In genomic region chr16:4270911-4271310, GRCm38 (mm10) we compare ENCODE assay signal across 11 mouse cellular contexts. TPM values are rescaled to one million over a fixed set of nuclear protein-coding genes. Genes with fewer than 3 reads are reported as not detected.
DNase-seq lines count a peak whose midpoint lies in the region; ATAC-seq and TF ChIP-seq lines count a peak whose summit lies in the region.
"Had no signal": no experiment of that assay in that cellular context is flagged by ENCODE, and none has a peak within 500 bp of the region (broad histone marks: within the 10 kb centered on the region; RNA-seq: fewer than 3 reads in every experiment).

No protein-coding gene starts in this region.

- no peak for TF ChIP-seq POLR2A in lung, adult 2 months (IDR thresholded peaks at IDR 0.05; ENCODE audit: borderline replicate concordance, extremely low read depth, low read depth, low read length)

- no peak overlapping the region for H3K4me3 ChIP-seq in heart, embryonic 12.5 days
- H3K4me3 ChIP-seq in lung, embryonic 15.5 days, result no peak overlapping the region
- no peak overlapping the region for H3K4me3 ChIP-seq in lung, adult 2 months (replicated peaks; ENCODE audit: extremely low read depth, low read depth, low read length)
- no peak overlapping the region for H3K4me3 ChIP-seq in embryonic facial prominence, embryonic 12.5 days

- DNase-seq in heart, postnatal 36 days, result no peak
- DNase-seq in lung, adult 2 months, result no peak
- DNase-seq in mesoderm, embryonic 11.5 days (ENCODE audit: low read depth, low spot score), result peak; percentile 47
- no peak for DNase-seq in adrenal gland, postnatal 36 days
- DNase-seq in cerebellum, adult 11-12 months, result no peak
- DNase-seq: cerebellum, adult 9-10 months; right cerebral cortex, adult 18-20 months; thymus, postnatal 14 days had no signal

- peak overlapping the region; percentile 86 for H3K27ac ChIP-seq in heart, embryonic 12.5 days (ENCODE audit: poor library complexity, severe bottlenecking)
- peak overlapping the region; percentile 66 for H3K27ac ChIP-seq in lung, embryonic 15.5 days
- H3K27ac ChIP-seq in embryonic facial prominence, embryonic 12.5 days, result peak overlapping the region; percentile 65

- H3K9ac ChIP-seq in heart, embryonic 12.5 days, result no peak overlapping the region
- no peak overlapping the region for H3K9ac ChIP-seq in lung, embryonic 15.5 days
- H3K9ac ChIP-seq in embryonic facial prominence, embryonic 12.5 days, result no peak overlapping the region

- H3K27me3 ChIP-seq in heart, embryonic 12.5 days (replicated peaks), result no peaks in the 10 kb centered on the region
- H3K27me3 ChIP-seq in lung, embryonic 15.5 days, result no peaks in the 10 kb centered on the region
- peaks cover 5% of the 10 kb centered on the region; the same call in 1 of the 2 replicates for H3K27me3 ChIP-seq in embryonic facial prominence, embryonic 12.5 days

- peaks cover 54% of the 10 kb centered on the region for H3K4me1 ChIP-seq in heart, embryonic 12.5 days (replicated peaks)
- H3K4me1 ChIP-seq in lung, embryonic 15.5 days, result peaks cover 48% of the 10 kb centered on the region
- 0 out of 2 replicates have a peak, but pooled peaks cover 2% of the 10 kb centered on the region for H3K4me1 ChIP-seq in lung, adult 2 months (ENCODE audit: control insufficient read depth, insufficient read depth, low read length)
- H3K4me1 ChIP-seq in embryonic facial prominence, embryonic 12.5 days, result peaks cover 15% of the 10 kb centered on the region; the same call in 1 of the 2 replicates

- no peaks in the 10 kb centered on the region for H3K9me3 ChIP-seq in heart, embryonic 12.5 days (replicated peaks)
- H3K9me3 ChIP-seq in lung, embryonic 15.5 days, result no peaks in the 10 kb centered on the region
- H3K9me3 ChIP-seq in embryonic facial prominence, embryonic 12.5 days, result no peaks in the 10 kb centered on the region

- no peak for TF ChIP-seq CTCF in lung, adult 2 months (IDR thresholded peaks at IDR 0.05; ENCODE audit: insufficient read depth, low read length)

- intact Hi-C loops in heart, postnatal 36 days (cut with DNase I), result no loop called here

- 12% methylated on average over 1 of the region's 1 CpGs for WGBS in heart, embryonic 12.5 days
- WGBS in lung, embryonic 15.5 days, result 3% methylated on average over 1 of the region's 1 CpGs
- WGBS in lung, adult 2 months, result 54% methylated on average over 1 of the region's 1 CpGs
- 14% methylated on average over 1 of the region's 1 CpGs for WGBS in embryonic facial prominence, embryonic 12.5 days

- peak; percentile 81 for ATAC-seq in heart, embryonic 12.5 days (ENCODE audit: insufficient number of reproducible peaks, low FRiP score)
- ATAC-seq in lung, embryonic 15.5 days (ENCODE audit: borderline replicate concordance, extremely low read depth, low FRiP score, low TSS enrichment), result peak; percentile 60
- peak; percentile 64 for ATAC-seq in embryonic facial prominence, embryonic 12.5 days (ENCODE audit: insufficient number of reproducible peaks, insufficient read depth, low FRiP score, low TSS enrichment)

- H3K36me3 ChIP-seq in heart, embryonic 12.5 days, result no peaks in the 10 kb centered on the region
- H3K36me3 ChIP-seq in lung, embryonic 15.5 days, result no peaks in the 10 kb centered on the region
- H3K36me3 ChIP-seq in embryonic facial prominence, embryonic 12.5 days, result no peaks in the 10 kb centered on the region

- H3K4me2 ChIP-seq in heart, embryonic 12.5 days, result no peak overlapping the region
- no peak overlapping the region for H3K4me2 ChIP-seq in lung, embryonic 15.5 days
- H3K4me2 ChIP-seq in embryonic facial prominence, embryonic 12.5 days (replicated peaks), result no peak overlapping the region

RNA-seq across cellular contexts. Expression of gene Crebbp, which starts 57.1 kb away (rescaled TPM):
- 23.2 and 30.1 TPM in 2 replicates for polyA plus RNA-seq in heart, embryonic 12.5 days (2016; fragmentation: Nextera tagmentation; extraction: Ambion mirVana)
- total RNA-seq in heart, postnatal 36 days (2021), result 10 to 100 TPM; 40.5 to 42.9 TPM
- polyA plus RNA-seq in lung, embryonic 15.5 days (2015; fragmentation: Nextera tagmentation; extraction: Ambion mirVana), result 27.9 and 30.2 TPM in 2 replicates
- polyA plus RNA-seq in lung, adult 2 months (2012; rRNA removed), result 31.8 and 43.4 TPM in 2 replicates
- 41.5 and 42.2 TPM in 2 replicates for polyA plus RNA-seq in embryonic facial prominence, embryonic 12.5 days (2016; fragmentation: Nextera tagmentation; extraction: Ambion mirVana)
- total RNA-seq in adrenal gland, postnatal 36 days (2021), result 10 to 100 TPM; 56.4 to 60.5 TPM
